Mouse (Mus musculus) spleen, adult 12 weeks (tissue): ENCODE data around the gene Lap3.

ENCODE experiments used
- DNase-seq: peaks from one replicate; pipeline ENCODE4 v3.0.0; 2022; ENCODE audit warnings: low spot score

Lap3 gene

GRCm38 (mm10) chr5:45496042-45496441 is 2.9 kb downstream of the Lap3 start:
- no peak for DNase-seq

- no peak for DNase-seq
These were observed 3.3 kb downstream of the Lap3 start for GRCm38 (mm10) chr5:45496479-45496878.

- no peak for DNase-seq
These were observed 3.9 kb downstream of the Lap3 start for GRCm38 (mm10) chr5:45496930-45497550.

GRCm38 (mm10) chr5:45497564-45497963 is 4.4 kb downstream of the Lap3 start:
- no peak for DNase-seq

- DNase-seq, result no peak
These were observed 16.9 kb downstream of the Lap3 start for GRCm38 (mm10) chr5:45510071-45510470.

- no peak for DNase-seq
These were observed 19.7 kb downstream of the Lap3 start for GRCm38 (mm10) chr5:45512908-45513307.

- DNase-seq, result no peak
These were observed 20.3 kb downstream of the Lap3 start for GRCm38 (mm10) chr5:45513511-45513910.

GRCm38 (mm10) chr5:45514599-45514998 is 21.4 kb downstream of the Lap3 start:
- no peak for DNase-seq

- no peak for DNase-seq
These were observed 22.1 kb downstream of the Lap3 start for GRCm38 (mm10) chr5:45515151-45515743.

- peak; percentile 89 for DNase-seq
These were observed 27.0 kb downstream of the Lap3 start, which contains the start of gene Med28 for GRCm38 (mm10) chr5:45519960-45520808. Med28 (plus strand) TSS chr5:45520229.

- no peak for DNase-seq
These were observed 27.6 kb downstream of the Lap3 start for GRCm38 (mm10) chr5:45520809-45521110.

- no peak for DNase-seq
These were observed 28.4 kb downstream of the Lap3 start for GRCm38 (mm10) chr5:45521601-45522000.

GRCm38 (mm10) chr5:45525101-45525500 is 31.9 kb downstream of the Lap3 start:
- DNase-seq, result no peak

- no peak for DNase-seq
These were observed 33.2 kb downstream of the Lap3 start for GRCm38 (mm10) chr5:45526338-45526737.

GRCm38 (mm10) chr5:45529696-45530095 is 36.5 kb downstream of the Lap3 start:
- DNase-seq, result no peak

GRCm38 (mm10) chr5:45534319-45535098 is 41.3 kb downstream of the Lap3 start:
- DNase-seq, result no peak

GRCm38 (mm10) chr5:45535177-45535576 is 42.0 kb downstream of the Lap3 start:
- no peak for DNase-seq

- DNase-seq, result no peak
These were observed 46.3 kb downstream of the Lap3 start for GRCm38 (mm10) chr5:45539502-45539901.

- DNase-seq, result no peak
These were observed 50.2 kb downstream of the Lap3 start for GRCm38 (mm10) chr5:45543374-45543773.

- DNase-seq, result no peak
These were observed 56.4 kb downstream of the Lap3 start for GRCm38 (mm10) chr5:45549586-45549985.
